Mouse (Mus musculus): ENCODE measurements around the gene Kctd17. TPM values are rescaled to one million over a fixed set of nuclear protein-coding genes. Genes with fewer than 3 reads are reported as not detected.
A peak's percentile ranks its signal among the peaks of the same experiment; 100 is the strongest.

Kctd17 gene
- polyA plus RNA-seq, 1 experiment from 2014 or later, result 45.8 TPM

DNA sequence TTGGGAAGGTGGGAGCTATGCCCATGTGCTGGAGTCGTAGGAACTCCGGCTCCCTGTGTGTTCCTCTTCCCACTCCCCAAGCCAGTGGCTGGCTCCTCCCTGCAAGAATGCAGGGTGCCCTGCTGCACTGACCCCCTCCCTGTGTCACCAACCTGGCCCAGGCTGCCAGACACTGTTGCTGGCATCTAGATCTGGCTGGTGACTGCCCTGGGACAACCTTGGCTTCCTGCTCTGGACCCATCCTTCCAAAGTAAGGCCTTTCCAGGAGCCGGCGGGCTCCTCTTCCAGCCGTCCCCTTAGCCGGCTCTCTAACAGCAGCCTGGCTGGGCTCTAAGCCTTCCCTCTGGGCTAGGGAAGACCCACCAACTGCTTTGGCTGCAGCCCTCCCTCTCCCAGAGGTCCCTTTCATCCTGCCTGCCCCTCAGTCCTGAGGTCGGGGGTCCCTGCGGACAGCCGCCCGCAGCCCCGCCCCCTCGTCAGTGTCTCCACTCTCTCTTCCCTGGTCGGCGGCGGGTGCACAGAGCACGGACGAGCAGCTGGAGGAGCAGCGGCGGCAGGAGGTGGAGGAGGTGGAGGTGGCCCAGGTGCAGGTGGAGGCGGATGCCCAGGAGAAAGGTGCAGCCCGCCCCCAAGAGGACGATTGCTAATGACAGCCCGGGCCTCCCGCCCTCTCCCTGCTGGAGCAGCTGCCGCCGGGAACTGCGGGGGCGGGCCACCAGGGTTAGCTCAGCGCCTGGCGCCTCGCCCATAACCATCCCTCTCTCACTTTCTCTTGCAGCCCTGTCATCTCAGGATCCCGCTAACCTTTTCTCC lies 8.2 kb downstream of the Kctd17 start:
- peak; percentile 76 for ATAC-seq (replicated peaks; ENCODE audit: low FRiP score)
- no peaks in the 10 kb centered on the region for H3K27me3 ChIP-seq
- H3K9ac ChIP-seq, result peak overlapping the region; percentile 26; the same call in 1 of the 2 replicates
- H3K27ac ChIP-seq, result peak overlapping the region; percentile 84
- no peaks in the 10 kb centered on the region for H3K9me3 ChIP-seq (replicated peaks)
- WGBS, result 6% methylated on average over 31 of the region's 32 CpGs
- H3K36me3 ChIP-seq, result peaks cover 32% of the 10 kb centered on the region
- H3K4me1 ChIP-seq, result peaks cover 44% of the 10 kb centered on the region
- H3K4me3 ChIP-seq (replicated peaks), result peak overlapping the region; percentile 34
- H3K4me2 ChIP-seq, result peak overlapping the region; percentile 68

DNA sequence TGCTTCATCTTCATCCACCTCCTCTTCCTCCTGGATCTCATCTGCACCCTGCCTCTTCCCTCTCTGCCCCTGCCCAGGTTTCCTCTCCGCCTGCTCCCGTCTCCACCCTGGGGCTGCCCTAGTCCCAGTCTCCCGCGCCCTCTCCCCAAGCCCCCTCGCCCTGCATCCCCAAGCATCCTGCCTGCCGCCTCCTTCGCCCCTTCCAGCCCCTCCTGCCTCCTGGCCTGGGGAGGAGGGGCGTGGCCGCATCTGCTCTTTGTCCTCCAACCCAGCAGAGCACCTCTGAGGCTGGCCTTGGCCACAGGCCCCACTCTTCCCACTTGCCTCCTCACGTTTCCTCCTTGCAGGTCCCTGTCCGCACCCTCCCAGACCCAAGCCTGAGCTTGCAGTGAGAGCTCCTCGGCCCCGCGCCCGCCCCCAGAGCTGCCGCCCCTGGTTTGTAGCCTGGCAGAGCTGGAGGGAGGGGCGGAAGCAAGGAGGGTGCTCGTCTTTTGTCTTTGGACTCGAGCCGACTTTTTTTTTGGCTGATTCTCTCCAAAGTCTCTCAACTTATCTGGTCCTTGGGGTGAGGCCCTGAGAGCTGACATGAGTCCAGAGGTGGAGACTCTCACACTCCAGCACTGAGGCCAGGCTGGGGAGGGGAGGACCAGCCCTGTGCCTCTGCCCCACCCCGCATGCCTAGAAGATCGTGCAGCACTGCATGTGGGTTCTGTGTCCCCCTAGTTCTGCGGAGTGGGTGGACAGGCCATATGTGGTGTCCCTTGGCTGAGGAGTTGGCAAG lies 9.1 kb downstream of the Kctd17 start:
- peak overlapping the region; percentile 34 for H3K4me3 ChIP-seq (replicated peaks)
- H3K9ac ChIP-seq, result peak overlapping the region; percentile 26; the same call in 1 of the 2 replicates
- H3K27ac ChIP-seq, result peak overlapping the region; percentile 84
- H3K4me1 ChIP-seq, result peaks cover 44% of the 10 kb centered on the region
- no peaks in the 10 kb centered on the region for H3K9me3 ChIP-seq (replicated peaks)
- peak overlapping the region; percentile 68 for H3K4me2 ChIP-seq
- H3K36me3 ChIP-seq, result peaks cover 26% of the 10 kb centered on the region
- peak; percentile 20 for ATAC-seq (replicated peaks; ENCODE audit: low FRiP score)
- H3K27me3 ChIP-seq, result no peaks in the 10 kb centered on the region
- WGBS, result 22% methylated on average over 23 of the region's 23 CpGs

DNA sequence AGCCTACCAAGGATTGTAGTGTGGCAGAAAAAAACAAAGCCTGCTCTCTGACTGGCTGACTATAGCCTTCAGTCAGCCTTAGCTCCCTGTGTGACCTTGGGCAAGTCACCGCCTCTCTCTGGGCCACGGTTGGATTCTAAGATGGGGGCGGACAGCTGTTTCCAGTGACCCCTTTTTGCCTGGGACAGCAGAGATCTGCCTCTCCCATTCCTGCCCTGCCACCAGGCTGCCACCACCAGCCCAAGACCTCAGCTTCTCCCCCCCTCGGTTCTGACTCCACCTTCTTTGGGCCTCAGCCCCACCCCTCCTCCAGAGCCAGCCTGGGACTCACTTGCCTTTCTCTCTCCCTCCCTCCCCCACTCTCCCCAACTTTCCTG lies 9.6 kb downstream of the Kctd17 start:
- Histone ChIP-seq H3K27me3 (no peaks in the 10 kb centered on the region), H3K4me2 (peak overlapping the region; percentile 68), H3K4me3 (replicated peaks) (no peak overlapping the region), H3K9me3 (replicated peaks) (no peaks in the 10 kb centered on the region), H3K9ac (no peak overlapping the region), H3K4me1 (peaks cover 44% of the 10 kb centered on the region), H3K36me3 (peaks cover 23% of the 10 kb centered on the region), H3K27ac (peak overlapping the region; percentile 84; the same call in 1 of the 2 replicates)
- 39% methylated on average over 4 of the region's 4 CpGs for WGBS
- no peak for ATAC-seq (replicated peaks; ENCODE audit: low FRiP score)

DNA sequence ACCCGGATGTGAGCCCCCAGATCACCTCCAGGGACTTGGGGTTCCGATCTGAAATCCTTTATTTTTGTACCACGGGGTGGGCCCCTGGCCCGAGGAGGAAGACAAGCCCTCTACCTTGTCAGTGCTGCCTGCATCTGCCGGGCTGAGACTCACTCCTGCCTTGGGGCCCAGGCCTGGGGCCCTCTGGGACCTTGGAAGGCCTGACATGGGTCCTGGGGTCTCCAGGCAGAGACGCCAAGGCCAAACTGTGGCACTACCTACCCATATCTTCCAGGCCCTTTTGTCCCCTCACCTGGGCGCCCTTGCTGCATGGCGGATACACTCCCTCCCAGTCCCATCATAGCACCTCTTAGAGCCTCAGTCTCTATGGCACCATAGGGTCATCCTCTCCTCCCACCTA lies 10.1 kb downstream of the Kctd17 start:
- H3K9me3 ChIP-seq (replicated peaks), result no peaks in the 10 kb centered on the region
- H3K4me3 ChIP-seq (replicated peaks), result no peak overlapping the region
- H3K36me3 ChIP-seq, result peaks cover 18% of the 10 kb centered on the region
- no peak overlapping the region for H3K27ac ChIP-seq
- H3K4me1 ChIP-seq, result peaks cover 47% of the 10 kb centered on the region
- 54% methylated on average over 8 of the region's 8 CpGs for WGBS
- no peak overlapping the region for H3K4me2 ChIP-seq
- no peak overlapping the region for H3K9ac ChIP-seq
- no peak for ATAC-seq (replicated peaks; ENCODE audit: low FRiP score)
- no peaks in the 10 kb centered on the region for H3K27me3 ChIP-seq

DNA sequence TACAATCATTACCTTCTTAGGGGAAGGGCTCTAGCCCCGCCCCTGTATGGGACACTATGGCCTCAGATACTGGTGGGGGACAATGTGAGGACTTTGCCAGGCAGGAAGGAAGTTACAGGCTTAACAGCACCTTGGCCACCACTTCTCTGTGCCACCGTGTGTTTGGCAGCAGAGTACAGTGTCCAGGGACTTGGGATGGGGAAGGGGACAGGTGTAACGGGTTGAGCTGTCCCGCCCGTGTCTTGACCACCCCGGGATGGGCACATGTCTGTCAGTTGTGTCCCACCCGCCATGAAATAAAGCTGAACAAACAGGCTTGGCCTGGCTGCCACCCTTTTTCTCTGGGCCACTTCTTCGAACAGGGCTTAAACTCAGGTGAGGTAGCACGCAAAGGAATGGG lies 10.6 kb downstream of the Kctd17 start:
- H3K4me2 ChIP-seq, result no peak overlapping the region
- H3K27ac ChIP-seq, result no peak overlapping the region
- peaks cover 51% of the 10 kb centered on the region for H3K4me1 ChIP-seq
- H3K9me3 ChIP-seq (replicated peaks), result no peaks in the 10 kb centered on the region
- WGBS, result 78% methylated on average over 9 of the region's 9 CpGs
- no peak for ATAC-seq (replicated peaks; ENCODE audit: low FRiP score)
- H3K36me3 ChIP-seq, result peaks cover 13% of the 10 kb centered on the region
- H3K9ac ChIP-seq, result no peak overlapping the region
- no peak overlapping the region for H3K4me3 ChIP-seq (replicated peaks)
- H3K27me3 ChIP-seq, result no peaks in the 10 kb centered on the region

DNA sequence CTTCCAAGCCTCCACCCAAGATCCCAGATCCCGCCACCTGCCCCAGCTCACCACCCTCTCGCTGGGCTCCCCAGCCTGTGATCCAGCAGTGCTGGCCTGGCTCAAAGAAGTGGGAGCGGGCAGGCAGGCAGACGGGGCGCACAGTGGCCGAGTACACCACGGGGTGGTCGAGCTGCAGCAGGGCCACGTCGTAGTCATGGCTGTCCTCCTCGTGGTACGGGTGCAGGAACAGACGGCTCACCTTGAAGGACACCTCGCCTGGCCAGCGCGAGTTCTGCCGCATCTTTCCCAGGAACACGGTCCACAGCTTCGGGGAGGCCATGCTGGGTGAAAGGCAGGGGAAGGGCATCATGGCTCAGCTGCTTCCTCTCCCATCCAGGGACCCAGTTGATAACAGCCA lies 13.9 kb downstream of the Kctd17 start:
- Histone ChIP-seq H3K27ac (no peak overlapping the region), H3K9me3 (replicated peaks) (no peaks in the 10 kb centered on the region), H3K4me3 (replicated peaks) (no peak overlapping the region), H3K27me3 (no peaks in the 10 kb centered on the region), H3K9ac (no peak overlapping the region), H3K4me2 (no peak overlapping the region), H3K4me1 (peaks cover 25% of the 10 kb centered on the region), H3K36me3 (no peaks in the 10 kb centered on the region)
- ATAC-seq (replicated peaks; ENCODE audit: low FRiP score), result no peak
- 90% methylated on average over 19 of the region's 19 CpGs for WGBS

DNA sequence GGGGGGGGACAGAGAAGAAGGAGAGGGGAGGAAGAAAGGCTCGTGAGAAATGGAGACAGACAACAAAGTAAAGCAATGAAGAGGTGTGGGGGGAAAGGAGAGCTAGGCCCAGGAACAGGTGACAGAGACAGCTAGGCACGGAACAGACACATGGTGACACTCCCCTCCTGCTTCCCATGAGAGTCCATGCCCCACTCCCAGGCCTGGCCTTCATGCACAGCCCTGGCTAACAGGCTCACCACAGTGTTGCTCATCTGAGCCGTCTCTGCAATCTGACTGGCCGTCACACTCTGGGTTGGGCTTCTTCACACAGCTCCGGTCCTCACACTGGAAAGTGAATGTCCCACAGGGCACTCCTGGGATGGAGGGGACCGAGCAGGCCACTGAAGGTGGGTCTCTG lies 15.5 kb downstream of the Kctd17 start:
- WGBS, result 37% methylated on average over 6 of the region's 6 CpGs

DNA sequence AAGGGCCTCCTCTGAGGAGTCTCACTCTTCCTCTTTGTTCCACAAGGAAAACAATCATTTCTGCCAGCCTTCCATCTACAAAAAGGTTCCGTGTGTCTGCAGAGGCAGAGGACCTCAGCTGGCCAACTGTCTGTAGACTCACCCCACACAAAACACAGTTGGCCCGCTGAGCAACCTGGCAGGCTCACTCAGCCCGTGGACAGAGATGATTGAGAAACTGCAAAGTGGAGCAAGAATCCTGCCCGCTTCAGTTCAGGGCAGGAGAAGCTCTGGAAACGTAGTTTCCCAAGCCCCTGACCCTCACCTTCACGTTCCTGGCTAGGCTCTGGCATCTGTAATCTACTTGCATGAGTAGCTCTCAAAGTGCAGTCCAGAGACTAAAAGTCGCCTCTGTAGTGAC lies 18.8 kb downstream of the Kctd17 start:
- H3K4me1 ChIP-seq, result peaks cover 28% of the 10 kb centered on the region

More for the DNA sequence above, 15.5 kb downstream of the Kctd17 start:
- Histone ChIP-seq H3K27me3 (no peaks in the 10 kb centered on the region), H3K36me3 (no peaks in the 10 kb centered on the region), H3K4me3 (replicated peaks) (no peak overlapping the region), H3K27ac (no peak overlapping the region), H3K4me1 (peaks cover 21% of the 10 kb centered on the region), H3K9ac (no peak overlapping the region), H3K4me2 (peak overlapping the region; percentile 3; the same call in 1 of the 2 replicates), H3K9me3 (replicated peaks) (no peaks in the 10 kb centered on the region)
- ATAC-seq (replicated peaks; ENCODE audit: low FRiP score), result no peak

DNA sequence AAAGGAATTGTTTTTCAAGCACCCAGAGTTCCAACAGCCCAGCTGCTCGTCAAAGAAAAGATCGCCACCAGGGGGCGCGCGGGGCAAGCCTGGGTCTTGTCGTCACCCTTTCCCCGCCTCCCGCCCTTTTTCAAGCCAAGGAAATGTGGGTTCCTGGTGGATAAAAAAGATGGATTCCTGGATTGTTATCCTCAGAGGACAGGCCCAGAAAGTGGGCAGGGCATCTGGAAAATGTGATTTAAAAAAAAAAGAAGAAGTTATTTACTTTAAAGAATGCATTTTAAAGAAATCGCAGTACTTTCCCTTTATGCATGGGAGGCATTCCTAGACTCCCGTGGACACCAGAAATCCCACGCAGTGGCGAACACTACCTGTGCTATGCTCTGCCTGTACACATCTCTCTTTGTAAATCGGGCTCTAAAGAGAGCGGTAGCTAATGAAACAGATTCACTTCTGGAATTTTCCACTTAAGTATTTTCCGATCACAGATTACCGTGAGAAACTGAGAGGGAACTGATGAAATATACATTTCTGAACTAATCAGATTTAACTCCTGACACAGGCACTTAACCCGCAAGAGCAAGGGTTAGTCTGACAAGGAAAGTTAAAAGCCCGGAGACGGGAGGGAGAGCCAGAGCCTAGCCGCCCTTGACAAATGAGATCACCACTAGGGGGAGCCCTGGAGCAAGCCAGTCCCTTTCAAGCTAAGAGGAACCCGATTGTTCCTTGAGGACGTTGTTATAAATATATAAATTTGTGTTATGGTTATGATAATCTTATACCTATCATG lies 19.6 kb downstream of the Kctd17 start:
- under 1% methylated on average over 22 of the region's 22 CpGs for WGBS
- H3K9me3 ChIP-seq (replicated peaks), result no peaks in the 10 kb centered on the region
- H3K4me3 ChIP-seq (replicated peaks), result peak overlapping the region; percentile 40
- no peaks in the 10 kb centered on the region for H3K36me3 ChIP-seq
- H3K4me2 ChIP-seq, result peak overlapping the region; percentile 68
- no peak for ATAC-seq (replicated peaks; ENCODE audit: low FRiP score)
- H3K4me1 ChIP-seq, result peaks cover 28% of the 10 kb centered on the region
- no peaks in the 10 kb centered on the region for H3K27me3 ChIP-seq
- peak overlapping the region; percentile 50 for H3K9ac ChIP-seq
- peak overlapping the region; percentile 93 for H3K27ac ChIP-seq

More for the DNA sequence above, 18.8 kb downstream of the Kctd17 start:
- Histone ChIP-seq H3K4me2 (no peak overlapping the region), H3K36me3 (no peaks in the 10 kb centered on the region), H3K4me3 (replicated peaks) (no peak overlapping the region), H3K27ac (0 out of 2 replicates have a peak overlapping the region, but pooled peaks have one; percentile 27), H3K9me3 (replicated peaks) (no peaks in the 10 kb centered on the region), H3K9ac (no peak overlapping the region), H3K27me3 (no peaks in the 10 kb centered on the region)
- 49% methylated on average over 7 of the region's 7 CpGs for WGBS
- ATAC-seq (replicated peaks; ENCODE audit: low FRiP score), result no peak

DNA sequence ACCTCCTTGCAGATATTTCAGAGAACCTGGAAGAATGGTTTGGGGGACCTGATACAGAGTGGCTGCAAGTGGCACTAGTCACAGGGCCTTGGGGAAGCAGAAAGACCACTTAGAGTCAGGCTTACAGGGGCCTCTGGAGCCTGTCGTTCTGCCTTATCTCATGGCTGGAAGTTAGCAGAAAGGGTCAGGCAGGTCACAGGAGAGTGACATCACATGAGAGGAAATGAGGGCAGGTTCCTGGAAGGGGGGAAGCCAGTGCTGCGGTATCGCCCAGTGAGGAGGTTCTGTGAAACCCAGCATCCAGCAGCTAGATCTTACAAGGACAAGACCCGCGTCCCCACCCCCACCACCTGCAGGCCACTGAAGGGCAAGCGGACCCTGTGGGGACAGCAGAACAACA lies 20.8 kb downstream of the Kctd17 start:
- 67% methylated on average over 6 of the region's 6 CpGs for WGBS
- Histone ChIP-seq H3K4me1 (peaks cover 20% of the 10 kb centered on the region), H3K9ac (0 out of 2 replicates have a peak overlapping the region, but pooled peaks have one; percentile 2), H3K27ac (0 out of 2 replicates have a peak overlapping the region, but pooled peaks have one; percentile 10), H3K4me2 (no peak overlapping the region), H3K27me3 (no peaks in the 10 kb centered on the region), H3K36me3 (no peaks in the 10 kb centered on the region), H3K4me3 (replicated peaks) (no peak overlapping the region), H3K9me3 (replicated peaks) (no peaks in the 10 kb centered on the region)
- ATAC-seq (replicated peaks; ENCODE audit: low FRiP score), result no peak

DNA sequence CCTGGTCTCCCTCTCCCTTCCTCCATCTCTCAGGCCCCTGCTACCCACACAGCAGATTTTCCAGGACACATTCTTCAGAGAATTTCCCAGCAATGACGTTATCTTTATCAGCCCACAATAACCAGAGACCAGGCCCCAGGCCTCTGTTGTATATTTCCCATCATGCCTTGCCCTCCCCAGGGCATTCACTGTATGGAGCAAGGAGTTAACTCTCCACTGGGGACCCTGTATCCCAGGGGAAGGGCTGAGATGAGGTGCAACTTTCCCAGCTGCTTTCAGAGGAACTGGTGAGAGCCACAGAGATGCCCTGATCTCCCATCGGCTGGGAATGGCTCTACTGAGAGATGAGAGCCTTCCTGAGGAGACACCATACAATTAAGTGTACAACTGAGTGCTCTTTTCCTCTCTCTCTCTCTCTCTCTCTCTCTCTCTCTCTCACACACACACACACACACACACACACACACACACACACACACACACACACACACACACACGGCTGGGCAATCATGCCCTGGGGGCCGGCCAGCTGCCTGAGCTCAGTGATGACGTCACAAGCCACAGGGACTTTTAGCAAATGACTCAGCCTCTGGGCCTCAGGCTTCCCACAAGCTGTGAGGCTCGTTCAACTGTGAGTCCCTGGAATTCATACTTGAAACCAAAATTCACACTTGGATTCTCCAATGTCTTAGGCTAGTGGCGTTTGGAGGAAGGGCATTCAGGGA lies 21.5 kb downstream of the Kctd17 start:
- H3K36me3 ChIP-seq, result no peaks in the 10 kb centered on the region
- no peak overlapping the region for H3K9ac ChIP-seq
- no peak overlapping the region for H3K4me2 ChIP-seq
- H3K27me3 ChIP-seq, result no peaks in the 10 kb centered on the region
- no peak overlapping the region for H3K4me3 ChIP-seq (replicated peaks)
- peaks cover 20% of the 10 kb centered on the region for H3K4me1 ChIP-seq
- no peaks in the 10 kb centered on the region for H3K9me3 ChIP-seq (replicated peaks)
- 42% methylated on average over 7 of the region's 7 CpGs for WGBS
- H3K27ac ChIP-seq, result peak overlapping the region; percentile 10; the same call in 1 of the 2 replicates
- no peak for ATAC-seq (replicated peaks; ENCODE audit: low FRiP score)
